Mouse (Mus musculus) testis, postnatal 14 days (tissue): Measurements from ENCODE around the gene Rtn4rl1.

ENCODE experiments used
- DNase-seq: peaks from one replicate; pipeline ENCODE4 v3.0.0; 2021; ENCODE audit warnings: low spot score

The Rtn4rl1 gene

DNA sequence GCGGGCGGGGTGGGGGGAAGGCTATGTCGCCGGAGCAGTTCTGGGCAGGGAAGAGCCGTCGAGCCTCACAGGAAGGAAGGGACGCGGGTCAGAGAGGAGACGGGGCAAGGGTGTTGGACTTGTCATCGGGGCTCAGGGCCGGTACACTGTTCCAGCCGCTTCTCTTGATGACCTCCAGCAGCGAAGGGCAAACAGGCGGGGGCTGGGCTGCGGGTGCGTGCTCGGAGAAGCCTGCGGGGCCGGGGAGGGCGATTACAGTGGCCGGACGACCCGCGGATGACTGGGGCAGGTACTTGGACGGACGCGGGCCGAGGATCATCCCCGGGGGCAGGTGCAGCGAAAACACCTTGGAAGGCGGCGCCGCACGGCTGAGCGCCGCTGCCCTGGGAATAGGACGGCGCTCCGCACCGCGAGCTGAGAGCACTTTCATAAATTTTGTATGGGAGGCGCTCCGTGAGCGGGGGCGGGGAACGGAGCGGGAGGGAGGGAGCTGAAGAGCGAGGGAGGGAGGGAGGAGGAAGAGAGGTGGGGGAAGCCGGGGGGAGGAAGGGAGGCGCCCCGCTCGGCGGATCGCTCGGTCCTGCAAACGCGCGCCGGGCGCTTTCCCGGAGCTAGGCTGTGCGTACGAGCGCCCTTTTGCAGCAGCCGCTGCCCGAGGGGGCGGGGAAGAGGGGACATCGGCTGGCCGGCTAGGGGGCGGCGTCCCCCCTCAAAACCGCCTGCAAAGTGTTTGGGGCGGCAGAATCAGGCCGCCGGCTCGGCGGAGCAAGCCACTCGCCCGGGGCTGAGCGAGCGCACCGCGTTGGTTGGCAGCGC, at the start of gene Rtn4rl1:
Gene Rtn4rl1, plus strand, starts transcription at position 528 of the 816 bp plus-strand sequence.
- peak; percentile 61 for DNase-seq

- DNase-seq: no peak
Measured at GRCm38 (mm10) chr11:75145841-75146240, 47.7 kb upstream of the Rtn4rl1 start.

DNA sequence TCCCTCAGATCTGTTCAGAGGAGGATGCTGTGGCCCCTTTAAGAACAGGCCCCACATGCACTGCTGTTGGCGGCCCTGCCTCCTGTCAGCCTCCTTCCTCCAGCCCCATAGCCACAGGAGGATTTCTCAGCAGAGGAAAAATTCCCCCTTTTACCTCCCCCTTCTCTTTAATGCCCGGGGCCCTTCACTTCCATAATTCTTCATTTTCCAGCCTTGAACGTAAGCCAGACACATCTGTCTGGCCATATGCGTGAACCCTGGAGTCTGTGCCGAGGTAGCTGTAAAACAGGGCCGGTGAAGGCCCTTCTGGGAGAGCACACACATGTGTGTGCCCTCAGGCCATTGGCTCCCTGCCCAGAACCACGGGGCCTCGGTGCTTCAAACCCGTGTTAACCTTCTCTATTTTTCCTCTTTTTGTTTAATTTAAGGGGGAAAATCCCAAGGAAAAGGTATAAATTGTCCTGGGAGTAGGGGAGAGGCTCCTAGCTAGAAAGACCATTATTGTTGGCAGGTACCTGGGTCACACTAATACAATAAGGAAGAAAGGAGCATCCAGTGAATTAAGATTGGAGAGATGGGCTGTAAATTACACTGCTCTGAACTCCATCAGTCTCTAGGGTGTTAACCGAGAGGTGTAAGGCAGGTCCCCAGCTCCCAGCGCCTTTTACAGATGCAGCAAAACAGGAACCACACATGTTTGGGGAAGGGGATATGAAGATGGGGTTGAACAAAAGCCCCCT, 46.3 kb upstream of the Rtn4rl1 start:
- no peak for DNase-seq

DNA sequence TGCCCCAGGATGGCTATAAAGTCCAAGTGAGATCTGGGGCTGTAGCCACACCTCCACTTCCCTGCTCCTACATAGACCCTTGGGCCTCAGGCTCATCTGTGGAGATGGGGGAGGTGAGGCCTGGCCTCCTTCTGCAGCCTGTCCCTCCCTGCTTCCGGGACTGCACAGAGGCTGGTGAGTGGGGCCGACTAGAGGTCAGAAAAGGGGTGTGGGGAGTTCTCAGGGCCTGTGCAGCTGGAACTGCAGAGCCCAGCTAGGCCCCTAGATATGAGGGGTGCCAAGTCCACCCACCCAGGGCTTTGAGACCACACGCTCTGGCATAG, 45.8 kb upstream of the Rtn4rl1 start:
- DNase-seq: no peak

DNA sequence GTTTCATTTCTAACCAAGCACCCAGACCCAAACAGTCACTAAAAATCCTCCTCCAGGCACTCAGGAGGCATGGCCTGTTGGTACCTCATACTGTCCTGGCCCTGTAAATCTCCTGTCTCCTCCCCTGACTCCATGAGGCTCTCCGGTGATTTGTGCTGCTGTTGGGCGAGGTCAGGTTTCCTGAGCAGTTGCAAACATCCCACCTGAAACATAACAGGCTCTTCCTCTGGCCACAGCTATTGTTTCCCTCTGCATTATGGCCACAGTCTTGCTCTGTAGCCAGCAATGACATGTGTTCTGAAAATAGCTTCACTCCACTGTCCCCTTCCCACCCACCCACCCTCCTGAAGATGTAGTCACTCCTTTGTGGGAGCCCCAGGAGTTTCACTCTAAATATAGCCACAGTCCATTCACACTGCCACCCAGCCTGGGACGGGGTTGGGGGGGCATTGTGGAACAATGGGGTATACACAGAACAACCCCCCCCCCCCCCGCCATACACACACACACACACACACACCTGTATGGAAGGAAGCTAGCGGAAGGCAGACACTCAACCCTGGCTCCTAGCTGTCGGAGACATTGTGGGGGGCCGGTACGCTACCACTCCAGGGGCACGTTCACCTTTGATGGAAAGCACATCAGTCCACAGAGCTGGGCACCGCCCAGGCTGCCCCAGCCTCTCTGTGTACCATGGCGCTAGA, 45.1 kb upstream of the Rtn4rl1 start:
- DNase-seq: no peak

- no peak for DNase-seq
Measured at GRCm38 (mm10) chr11:75150346-75150745, 43.2 kb upstream of the Rtn4rl1 start.

DNA sequence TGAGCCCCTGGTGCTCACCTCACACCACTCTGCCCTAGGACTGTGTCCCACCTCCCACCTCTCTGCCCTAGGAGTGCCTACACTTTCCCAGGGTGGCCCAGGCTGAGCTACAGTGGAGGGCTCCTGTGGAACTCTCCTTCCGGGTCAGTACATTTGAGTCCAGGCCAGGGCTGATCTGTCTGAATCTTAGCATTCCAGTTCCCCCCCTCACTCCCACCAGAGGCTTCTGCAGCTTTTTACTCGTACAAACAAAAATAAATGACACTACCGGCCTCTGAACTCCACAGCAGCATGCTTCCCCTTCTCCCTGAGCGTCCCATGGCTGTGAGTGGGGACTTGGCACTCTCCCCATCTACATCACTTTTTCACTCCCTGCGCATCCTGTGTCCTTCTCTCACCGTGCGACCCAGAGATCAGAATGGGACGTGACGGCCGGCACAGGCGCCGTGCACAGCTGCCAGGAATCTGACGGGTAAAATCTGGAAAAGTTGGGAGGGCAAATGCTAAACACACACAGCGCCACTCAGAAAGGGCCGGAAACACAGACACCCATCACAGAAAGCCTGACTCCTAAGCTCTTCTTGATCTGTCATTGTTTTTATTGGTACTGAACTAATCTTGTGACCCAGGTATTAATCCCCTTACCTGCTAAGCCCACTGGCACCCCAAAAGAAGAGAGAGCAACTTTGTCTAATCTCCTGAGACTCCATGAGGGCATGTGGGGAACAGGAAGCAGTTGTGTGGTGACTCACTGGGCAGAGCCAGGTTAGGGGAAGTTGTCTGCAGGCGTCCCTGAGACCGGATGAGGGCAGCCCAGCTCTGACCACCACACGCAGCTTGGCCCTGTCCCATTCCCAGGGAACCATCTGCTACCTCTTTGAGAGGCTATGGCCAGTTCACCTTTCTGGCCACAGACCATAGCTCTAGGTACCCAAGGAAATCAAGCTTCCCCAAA, 40.7 kb upstream of the Rtn4rl1 start:
- DNase-seq: peak; percentile 45

- no peak for DNase-seq
Measured at GRCm38 (mm10) chr11:75154053-75154585, 39.5 kb upstream of the Rtn4rl1 start.

GRCm38 (mm10) chr11:75155985-75156384, 37.6 kb upstream of the Rtn4rl1 start:
- no peak for DNase-seq

- no peak for DNase-seq
Measured at GRCm38 (mm10) chr11:75156416-75156815, 37.2 kb upstream of the Rtn4rl1 start.

DNA sequence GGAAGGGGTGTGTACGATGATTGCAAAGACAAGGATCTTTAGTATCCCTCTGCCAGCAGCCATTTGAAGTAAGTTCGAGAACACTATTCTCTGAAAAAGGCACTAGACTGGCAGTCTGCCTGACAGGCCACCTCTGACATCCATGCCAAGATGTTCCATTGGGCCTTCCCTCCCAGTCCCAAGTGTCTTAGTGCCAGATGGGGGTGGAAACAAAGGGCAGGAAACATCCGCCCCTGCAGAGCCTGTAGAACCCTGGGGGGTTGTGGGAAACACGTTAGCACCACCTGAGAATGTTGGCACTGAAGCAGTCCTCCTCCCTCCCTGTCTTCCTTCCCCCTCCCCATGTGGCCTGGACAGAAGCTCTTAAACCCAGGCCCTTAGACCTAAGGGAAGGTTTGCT, 36.5 kb upstream of the Rtn4rl1 start:
- no peak for DNase-seq

GRCm38 (mm10) chr11:75157901-75158300, 35.7 kb upstream of the Rtn4rl1 start:
- DNase-seq: no peak

DNA sequence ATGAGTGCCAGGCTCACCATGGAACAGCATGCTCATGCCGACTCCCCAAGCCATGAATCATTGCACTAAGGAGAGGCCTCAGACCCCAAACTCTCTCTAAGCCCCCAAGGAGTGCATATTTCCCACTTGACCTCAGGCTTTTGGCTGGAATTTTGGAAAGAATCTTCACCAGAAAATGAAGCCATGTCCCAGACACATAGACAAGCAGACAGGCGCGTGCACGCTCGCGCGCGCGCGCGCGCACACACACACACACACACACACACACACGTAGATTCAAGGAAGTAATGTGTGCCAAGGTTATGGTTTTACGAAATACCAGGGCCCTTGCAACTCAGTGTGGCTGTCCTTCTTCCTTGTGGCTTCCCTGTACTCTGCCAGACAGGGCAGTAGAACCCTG, 35.2 kb upstream of the Rtn4rl1 start:
- DNase-seq: no peak

GRCm38 (mm10) chr11:75159564-75159963, 34.0 kb upstream of the Rtn4rl1 start:
- no peak for DNase-seq

GRCm38 (mm10) chr11:75160954-75161353, 32.6 kb upstream of the Rtn4rl1 start:
- DNase-seq: no peak

DNA sequence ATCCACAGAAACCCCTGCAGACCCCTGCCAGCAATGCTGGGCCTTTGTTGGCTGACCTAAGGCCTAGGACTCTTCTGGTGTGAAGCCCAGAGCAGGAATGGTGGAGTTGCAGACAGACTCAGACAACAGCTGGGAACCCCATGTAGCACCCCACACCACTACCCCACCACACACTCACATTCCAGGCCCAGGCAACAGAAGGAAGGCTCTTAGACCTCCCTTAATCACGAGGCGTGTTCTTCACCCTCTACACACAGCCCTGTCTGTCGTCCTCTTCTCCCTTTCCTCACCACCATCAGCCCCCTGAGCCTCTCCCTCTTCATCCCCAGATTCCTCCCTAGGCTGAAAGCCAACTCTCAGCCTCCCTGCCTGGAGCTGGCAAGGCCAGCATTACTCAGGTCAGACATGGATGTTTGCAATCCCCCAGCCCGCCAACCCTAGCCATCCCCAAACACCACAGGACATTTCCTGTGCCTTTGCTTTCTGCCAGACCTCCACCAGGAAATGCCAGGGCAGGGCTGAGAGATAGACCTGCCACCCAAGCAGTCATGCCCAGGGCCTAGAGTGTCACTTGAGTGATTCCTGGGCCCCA, 32.1 kb upstream of the Rtn4rl1 start:
- DNase-seq: no peak

GRCm38 (mm10) chr11:75162591-75163080, 30.9 kb upstream of the Rtn4rl1 start:
- DNase-seq: no peak

GRCm38 (mm10) chr11:75163379-75163778, 30.2 kb upstream of the Rtn4rl1 start:
- DNase-seq: no peak

DNA sequence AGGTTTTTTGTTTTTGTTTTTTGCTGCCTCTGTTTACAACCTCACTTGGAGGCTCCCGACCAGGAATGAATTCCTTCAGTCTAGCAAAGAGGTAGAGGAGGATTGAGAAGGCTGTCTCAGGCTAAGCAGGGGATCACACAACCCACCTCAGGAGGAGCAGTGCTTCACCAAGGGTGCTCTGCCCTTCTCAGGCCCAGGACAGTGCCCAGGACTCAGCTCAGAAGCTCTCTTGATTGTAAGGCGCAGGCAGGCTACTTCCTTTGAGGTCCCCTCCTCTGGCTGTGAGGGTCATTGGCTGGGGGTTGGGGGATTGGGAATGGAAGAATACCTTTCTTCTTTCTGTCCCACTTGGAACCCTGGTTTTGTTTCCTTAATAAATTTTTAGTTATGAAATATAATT, 29.5 kb upstream of the Rtn4rl1 start:
- no peak for DNase-seq

- DNase-seq: no peak
Measured at GRCm38 (mm10) chr11:75164750-75165149, 28.8 kb upstream of the Rtn4rl1 start.
